ENCODE assay signal across 20 mouse cellular contexts in the genomic region with DNA sequence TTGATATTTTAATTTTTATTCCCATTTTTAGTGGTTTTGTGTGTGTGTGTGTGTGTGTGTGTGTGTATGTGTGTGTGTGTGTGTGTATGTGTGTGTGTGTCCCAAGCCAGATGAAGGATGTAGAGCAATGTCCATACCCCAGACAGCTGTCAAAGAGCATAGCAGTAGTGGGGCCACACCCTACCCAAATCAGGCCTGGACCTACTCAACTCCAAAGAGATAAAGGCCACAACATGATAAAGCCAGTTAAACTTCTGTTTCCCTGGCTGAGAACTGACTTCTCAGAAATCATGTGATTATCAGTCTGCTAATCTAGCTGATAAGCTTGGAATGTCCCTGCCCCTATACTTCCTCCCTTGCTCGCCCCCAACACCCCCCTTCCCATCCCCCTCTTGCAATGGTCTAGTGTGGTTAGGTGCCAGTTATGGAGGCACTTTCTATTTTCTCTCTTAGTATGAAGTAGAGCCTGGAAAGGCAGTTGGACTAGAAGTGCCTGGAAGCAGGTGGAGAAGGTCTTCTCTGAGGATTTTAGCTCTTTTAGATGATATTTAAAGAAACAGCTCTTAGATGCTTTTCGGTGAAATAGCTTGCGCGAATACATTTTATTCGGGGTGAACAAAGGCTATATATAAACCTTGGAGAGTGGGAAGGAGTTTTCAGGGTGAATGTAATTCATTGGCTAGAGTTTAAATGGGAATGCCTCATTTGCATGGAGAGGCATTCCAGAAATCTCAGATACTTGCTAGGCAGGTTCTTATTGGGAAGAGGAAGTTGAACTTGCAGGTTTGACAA.
A peak's percentile ranks its signal among the peaks of the same experiment; 100 is the strongest.
DNase-seq lines count a peak whose midpoint lies in the region; TF ChIP-seq lines count a peak whose summit lies in the region.
"Had no signal": no experiment of that assay in that cellular context is flagged by ENCODE, and none has a peak within 500 bp of the region (broad histone marks: within the 10 kb centered on the region; RNA-seq: fewer than 3 reads in every experiment).

No protein-coding gene starts in this region.

- TF ChIP-seq POLR2A in kidney, adult 2 months (IDR thresholded peaks at IDR 0.05; ENCODE audit: low read depth, low read length) = no peak

- no peak overlapping the region for H3K27ac ChIP-seq in kidney, adult 2 months (ENCODE audit: insufficient read depth, low read depth, low read length)
- H3K27ac ChIP-seq in left cerebral cortex, adult 2 months = peak overlapping the region; percentile 55; the same call in 1 of the 2 replicates
- H3K27ac ChIP-seq: embryonic facial prominence, embryonic 13.5 days; forebrain, embryonic 12.5 days; heart, embryonic 10.5 days; hindbrain, embryonic 13.5 days; hindbrain, postnatal 0 days had no signal

- no peaks in the 10 kb centered on the region for H3K36me3 ChIP-seq in kidney, adult 2 months (ENCODE audit: control insufficient read depth, insufficient read depth, low read length)
- H3K36me3 ChIP-seq: embryonic facial prominence, embryonic 13.5 days; forebrain, embryonic 12.5 days; heart, embryonic 10.5 days; hindbrain, embryonic 13.5 days had no signal

- WGBS in kidney, adult 2 months = 64% methylated on average over 5 of the region's 5 CpGs

- H3K4me1 ChIP-seq in kidney, adult 2 months (ENCODE audit: control insufficient read depth, insufficient read depth, low read length) = no peaks in the 10 kb centered on the region; the same call in 1 of the 2 replicates
- H3K4me1 ChIP-seq: embryonic facial prominence, embryonic 13.5 days; forebrain, embryonic 12.5 days; hindbrain, embryonic 13.5 days had no signal

- H3K27me3 ChIP-seq in kidney, adult 2 months (replicated peaks; ENCODE audit: control insufficient read depth, insufficient read depth, low read length) = no peaks in the 10 kb centered on the region
- H3K27me3 ChIP-seq: CH12.LX; embryonic facial prominence, embryonic 13.5 days; forebrain, embryonic 12.5 days; hindbrain, embryonic 13.5 days had no signal

- H3K4me3 ChIP-seq in kidney, adult 2 months (ENCODE audit: insufficient read depth, low read depth, low read length) = no peak overlapping the region
- no peak overlapping the region for H3K4me3 ChIP-seq in left cerebral cortex, adult 2 months
- H3K4me3 ChIP-seq: embryonic facial prominence, embryonic 13.5 days; forebrain, embryonic 12.5 days; heart, embryonic 10.5 days; hindbrain, embryonic 13.5 days had no signal

- intact Hi-C loops in left cerebral cortex, adult 2 months (cut with DNase I) = loop anchor here (1.0 kb wide), 1 partner anchor 90 kb away; no protein-coding TSS in a partner anchor

- TF ChIP-seq CTCF in kidney, adult 2 months (conservative IDR thresholded peaks at IDR 0.05; ENCODE audit: insufficient read depth, insufficient read length, low read depth, low read length) = no peak
- TF ChIP-seq CTCF in left cerebral cortex, adult 2 months (IDR thresholded peaks at IDR 0.05) = no peak

- DNase-seq in kidney, adult 2 months = peak; percentile 14
- DNase-seq in kidney, postnatal 36 days = no peak
- DNase-seq in left cerebral cortex, adult 2 months (ENCODE audit: extremely low spot score in 1 of 2, low spot score in 2 of 2) = no peak
- no peak for DNase-seq in left cerebral cortex, adult 8-10 months (ENCODE audit: low spot score in 2 of 2)
- peak; percentile 71 for DNase-seq in brain, adult 2 months (ENCODE audit: low read depth, low spot score)
- no peak for DNase-seq in embryo, embryonic 10 days (ENCODE audit: low spot score)
- DNase-seq: adrenal gland, adult 8-10 months; adrenal gland, postnatal 36 days; cerebellum, adult 11 months; cerebellum, adult 8-10 months; cerebellum, postnatal 14 days; gastrocnemius, postnatal 10 days; heart, adult 18-20 months; heart, postnatal 14 days had no signal

Comparison
In these comparisons a context has a peak if more than half of its experiments do, and no peak if none do; other contexts are left out.
1. DNase-seq: peak in kidney, adult 2 months (single experiment) and brain, adult 2 months (single experiment); none in kidney, postnatal 36 days (0 of 2), left cerebral cortex, adult 2 months (0 of 2), left cerebral cortex, adult 8-10 months (0 of 2) and embryo, embryonic 10 days (single experiment).